Mouse (Mus musculus): ENCODE results near the gene Btbd6. TPM values are rescaled to one million over a fixed set of nuclear protein-coding genes. Genes with fewer than 3 reads are reported as not detected.

Gene Btbd6
- polyA plus RNA-seq, 1 experiment, result 103 TPM

DNA sequence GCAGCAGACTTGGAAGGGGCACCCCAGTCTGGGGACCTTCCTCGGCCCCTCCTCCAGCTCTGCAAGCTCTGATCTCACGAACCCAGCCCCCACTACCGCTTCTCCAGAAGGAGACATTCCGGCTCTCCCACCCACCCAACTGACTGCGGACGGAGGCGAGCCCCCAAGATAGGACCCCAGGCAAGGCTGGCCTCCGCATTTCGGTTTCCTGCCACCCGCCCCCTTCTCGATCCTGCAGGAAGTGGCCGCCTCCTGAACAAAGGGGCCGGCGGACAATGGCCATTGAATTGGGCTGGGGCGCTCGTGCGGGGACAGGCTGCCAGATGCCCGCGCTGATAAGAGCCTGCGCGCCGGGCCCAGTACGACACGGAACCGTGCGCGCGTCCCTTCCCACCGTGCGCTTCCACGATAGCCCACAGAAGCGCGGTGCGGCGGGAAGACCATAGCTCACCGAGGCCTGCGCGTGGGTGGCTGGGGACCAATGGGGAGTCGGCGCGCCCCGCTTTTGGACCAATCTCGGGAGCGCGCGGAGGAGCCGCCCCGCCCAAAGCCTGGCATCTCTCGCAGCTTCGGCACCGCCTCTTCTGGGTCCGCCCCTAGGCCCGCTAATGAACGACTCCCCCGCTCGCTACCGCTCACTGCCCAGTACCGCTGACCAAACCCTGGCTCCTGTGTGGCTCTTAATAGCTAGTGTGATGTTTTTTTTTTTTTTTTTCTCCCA is 26.1 kb upstream of the Btbd6 start:
- TF ChIP-seq GATA1 (IDR thresholded peaks at IDR 0.05; ENCODE audit: low read length), result no peak

DNA sequence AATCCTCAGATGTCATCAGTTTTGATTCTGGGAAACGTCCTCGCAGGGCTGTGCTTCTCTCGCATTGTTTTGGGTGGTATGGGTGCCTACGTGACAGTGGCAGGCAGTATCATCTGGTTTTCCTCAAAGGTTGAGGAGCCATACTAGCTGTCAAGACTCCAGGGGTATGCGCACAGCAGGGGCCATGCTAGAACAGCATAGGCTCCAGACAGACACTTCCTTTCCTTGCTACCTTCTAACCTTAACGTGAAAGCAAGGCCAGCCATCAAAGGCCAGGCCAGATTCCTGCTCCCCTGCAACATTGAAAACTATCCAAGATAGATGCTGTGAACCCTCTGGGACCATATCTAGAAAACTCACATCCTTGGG is 25.5 kb upstream of the Btbd6 start:
- no peak for TF ChIP-seq GATA1 (IDR thresholded peaks at IDR 0.05; ENCODE audit: low read length)

DNA sequence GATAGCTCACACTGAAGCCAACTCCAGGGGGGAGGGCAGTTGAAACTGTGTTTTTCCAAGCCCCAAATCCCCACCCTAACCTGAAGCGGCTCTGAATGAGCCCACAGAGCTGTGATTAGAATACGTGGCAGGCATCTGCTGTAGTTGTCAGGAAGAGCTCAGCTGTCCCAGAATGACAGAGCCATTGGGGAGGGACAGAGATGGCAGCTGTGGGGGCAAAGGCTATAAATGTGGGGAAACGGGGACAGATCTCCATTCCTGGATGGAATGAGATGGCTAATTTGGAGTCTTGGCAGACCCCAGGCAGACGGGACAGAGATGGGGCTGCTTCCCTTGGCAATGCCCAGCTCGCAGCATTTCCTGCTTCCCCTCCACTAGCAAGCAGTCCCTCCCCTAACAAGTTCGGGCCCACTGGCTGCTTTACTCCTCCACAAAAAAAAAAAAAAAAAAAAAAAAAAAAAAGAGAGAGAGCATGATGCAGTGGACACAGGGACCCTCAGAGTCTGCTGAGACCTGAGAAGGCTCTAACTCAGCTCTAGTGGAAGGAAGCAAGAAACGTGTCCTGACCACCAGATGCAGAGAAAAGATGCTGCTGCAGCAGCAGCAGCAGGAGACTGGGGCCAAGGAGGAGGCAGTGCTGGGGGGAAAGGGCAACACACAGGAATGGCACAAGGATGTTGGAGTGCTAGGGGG is 25.0 kb upstream of the Btbd6 start:
- TF ChIP-seq GATA1 (IDR thresholded peaks at IDR 0.05; ENCODE audit: low read length), result no peak

DNA sequence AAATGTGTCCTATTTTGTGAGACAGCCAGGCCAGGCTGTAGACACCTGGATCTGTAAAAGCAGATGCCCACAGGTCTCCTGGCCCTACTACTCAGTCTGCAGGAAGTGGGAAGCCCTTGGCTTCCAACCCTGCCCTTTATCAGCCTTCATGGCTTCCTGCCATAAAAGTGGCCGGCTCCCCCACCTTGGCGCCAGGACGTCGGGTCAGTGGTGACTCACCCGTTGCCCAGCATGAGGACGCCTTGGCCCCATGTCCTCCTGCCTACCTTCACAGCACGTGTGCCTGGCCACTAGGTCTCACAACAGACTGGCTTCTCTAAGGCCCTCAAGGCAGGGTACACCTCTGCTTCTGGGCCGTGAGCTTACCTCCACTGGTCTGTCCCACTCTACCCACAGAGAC is 23.8 kb upstream of the Btbd6 start:
- no peak for TF ChIP-seq GATA1 (IDR thresholded peaks at IDR 0.05; ENCODE audit: low read length)

DNA sequence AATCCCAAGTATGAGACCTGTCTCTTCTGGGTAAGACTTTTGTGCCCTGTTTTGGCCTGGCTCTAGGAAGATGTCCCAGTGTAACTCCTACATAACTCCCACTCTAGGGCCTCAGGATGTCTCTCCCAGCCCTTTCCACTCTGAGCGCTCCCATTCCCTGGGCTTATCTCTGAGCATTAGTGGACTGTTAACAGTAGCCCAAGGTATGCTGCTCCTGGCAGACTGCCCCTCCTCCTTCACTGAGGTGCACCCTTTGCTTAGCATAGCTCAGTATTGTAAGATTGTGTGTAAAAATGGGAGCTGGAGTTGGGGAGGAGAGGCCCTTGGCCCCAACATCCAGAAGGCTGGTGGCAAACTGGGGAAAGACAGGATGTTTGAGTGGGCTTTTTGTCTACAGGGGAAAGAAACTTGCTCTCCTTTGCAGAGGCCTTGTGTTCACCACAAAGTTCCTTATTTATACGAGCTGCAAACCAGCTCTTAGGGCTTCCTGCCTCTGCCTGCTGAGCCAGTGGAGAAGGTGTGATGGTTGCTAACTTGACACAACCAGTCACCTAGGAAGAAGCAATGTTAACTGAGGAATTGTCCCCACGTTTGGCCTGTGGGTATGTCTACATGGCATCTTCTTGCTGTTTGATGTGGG is 23.2 kb upstream of the Btbd6 start:
- TF ChIP-seq GATA1 (IDR thresholded peaks at IDR 0.05; ENCODE audit: low read length), result no peak

DNA sequence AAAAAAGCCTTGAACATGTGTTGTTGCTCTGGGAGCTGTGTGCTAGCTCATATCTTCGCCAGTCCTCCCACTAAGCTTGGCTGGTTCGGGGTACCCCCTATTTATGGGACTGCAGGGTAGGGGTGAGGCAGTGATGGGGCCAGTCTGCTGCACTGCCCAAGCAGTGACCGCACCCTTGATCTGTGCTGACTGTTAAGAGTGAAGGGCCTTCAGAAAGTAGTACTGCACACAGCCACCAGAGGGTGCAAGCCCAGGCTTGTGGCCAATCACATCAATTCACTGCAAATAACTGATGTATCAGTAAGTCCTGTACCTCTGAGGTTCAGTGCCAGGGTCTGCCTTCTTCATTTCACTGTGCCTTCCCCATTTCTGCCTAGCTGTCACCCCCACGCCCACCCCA is 20.5 kb upstream of the Btbd6 start:
- no peak for TF ChIP-seq GATA1 (IDR thresholded peaks at IDR 0.05; ENCODE audit: low read length)

DNA sequence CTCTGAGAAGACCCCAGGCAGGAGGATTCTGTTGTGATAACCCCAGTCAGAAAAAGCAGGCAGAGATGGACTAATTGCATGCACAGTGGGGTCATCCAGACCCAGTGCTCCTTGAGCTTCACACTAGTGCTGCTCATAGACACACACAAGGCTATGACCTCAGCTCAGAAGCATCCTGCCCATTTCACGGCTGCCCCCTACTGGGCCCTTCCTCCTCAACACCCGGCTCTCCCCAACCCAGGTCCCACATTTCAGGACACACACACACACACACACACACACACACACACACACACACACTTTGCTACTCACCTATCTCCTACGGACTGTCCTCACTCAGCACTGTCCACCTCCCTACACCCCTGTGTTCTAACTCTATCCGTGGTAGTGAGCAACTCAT is 18.0 kb upstream of the Btbd6 start:
- no peak for TF ChIP-seq GATA1 (IDR thresholded peaks at IDR 0.05; ENCODE audit: low read length)

DNA sequence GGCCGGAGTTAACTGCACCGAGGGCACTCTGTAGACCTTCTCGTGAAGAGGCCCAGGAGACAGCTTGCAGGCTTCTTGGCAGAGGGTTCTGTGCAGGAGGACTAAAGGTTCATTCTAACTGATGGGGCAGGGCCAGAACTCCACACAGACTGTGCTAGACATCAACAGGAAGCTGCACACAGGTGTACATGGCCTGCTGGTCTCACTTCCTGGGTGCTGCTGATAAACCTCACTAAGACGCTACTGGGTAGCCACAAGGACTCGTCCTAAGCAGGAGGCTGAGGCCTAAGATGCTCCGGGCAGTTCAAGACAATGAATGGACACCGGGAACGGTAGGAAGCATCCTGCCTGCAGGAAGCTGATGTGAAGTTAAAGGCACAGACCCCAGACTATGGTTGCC is 16.9 kb upstream of the Btbd6 start:
- TF ChIP-seq GATA1 (IDR thresholded peaks at IDR 0.05; ENCODE audit: low read length), result no peak

DNA sequence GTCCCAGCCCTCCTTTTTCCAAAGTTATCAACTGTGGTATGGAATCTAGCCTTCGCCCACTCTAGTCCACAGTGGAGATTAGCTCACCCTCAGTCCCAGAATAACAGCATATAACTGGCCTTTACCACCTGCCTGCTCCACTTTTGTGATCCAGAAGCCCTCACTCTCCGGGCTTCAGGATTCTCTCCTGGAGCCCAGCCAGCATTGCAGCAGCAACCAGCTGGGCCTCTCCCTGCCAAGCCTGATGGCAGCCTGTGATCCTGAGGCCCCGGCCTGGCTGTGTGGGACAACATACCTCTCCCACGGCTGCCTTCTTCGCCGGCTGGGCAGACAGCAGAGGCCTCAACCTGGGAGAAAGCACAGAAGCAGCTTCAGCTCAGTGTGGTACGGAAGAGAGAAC is 14.9 kb upstream of the Btbd6 start:
- TF ChIP-seq GATA1 (IDR thresholded peaks at IDR 0.05; ENCODE audit: low read length), result no peak

DNA sequence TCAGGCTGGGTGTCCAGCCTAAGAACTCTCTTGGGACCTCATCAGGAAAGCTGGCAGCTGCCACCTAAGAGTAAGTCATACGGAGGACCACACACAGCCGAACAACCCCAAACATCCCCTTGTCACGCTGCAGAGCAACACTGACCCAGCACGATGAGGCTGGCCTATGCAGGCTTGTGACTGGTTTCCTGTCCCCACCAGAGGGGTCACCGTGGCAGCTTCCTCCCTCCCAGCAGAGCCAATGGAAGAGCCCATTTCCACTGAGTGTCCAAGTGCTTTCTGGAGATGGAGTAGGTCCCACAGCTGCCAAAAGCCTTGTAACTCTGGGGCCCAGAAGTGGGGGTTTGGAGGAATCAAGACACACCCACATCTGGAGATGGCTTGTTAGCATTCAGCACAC is 14.4 kb upstream of the Btbd6 start:
- TF ChIP-seq GATA1 (IDR thresholded peaks at IDR 0.05; ENCODE audit: low read length), result no peak

DNA sequence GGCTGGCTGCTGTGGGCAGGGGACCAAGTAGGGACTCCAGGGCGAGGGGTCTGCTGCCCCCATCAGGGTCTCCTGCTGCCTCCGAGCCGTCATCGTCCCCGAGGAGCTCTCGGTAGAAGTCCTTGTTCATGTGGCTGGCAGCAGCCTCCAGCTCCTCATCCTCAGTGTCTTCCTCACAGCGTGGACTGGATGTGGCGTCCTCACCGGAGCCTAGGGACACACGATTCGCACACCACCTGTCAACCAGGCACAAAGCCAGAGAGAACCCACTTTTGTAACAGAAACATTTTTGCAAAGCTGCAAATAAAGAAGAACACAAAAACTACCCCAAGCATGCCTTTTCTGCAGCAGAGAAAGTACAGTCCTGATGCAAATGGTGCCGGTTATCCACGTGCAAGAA is 10.5 kb upstream of the Btbd6 start:
- no peak for TF ChIP-seq GATA1 (IDR thresholded peaks at IDR 0.05; ENCODE audit: low read length)

DNA sequence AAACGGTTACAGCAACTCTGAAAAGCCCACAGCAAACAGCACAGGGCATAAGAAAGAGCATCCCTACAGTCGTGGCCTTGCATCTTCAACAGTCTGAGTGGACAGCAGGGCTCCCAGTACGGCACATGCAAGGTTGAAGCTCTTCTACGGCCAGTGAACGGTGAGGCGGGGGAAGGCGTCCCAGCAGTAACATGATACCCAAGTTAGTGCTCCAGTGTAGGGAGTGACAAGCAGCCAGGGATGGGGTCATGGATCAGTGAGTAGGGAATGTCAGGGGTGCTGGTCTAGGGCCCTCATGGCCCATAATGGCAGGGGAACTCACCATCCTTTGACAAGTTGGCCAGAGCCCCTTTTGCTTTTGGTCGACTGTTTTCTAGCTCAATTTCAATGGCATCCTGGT is 7.3 kb upstream of the Btbd6 start:
- TF ChIP-seq GATA1 (IDR thresholded peaks at IDR 0.05; ENCODE audit: low read length), result no peak

DNA sequence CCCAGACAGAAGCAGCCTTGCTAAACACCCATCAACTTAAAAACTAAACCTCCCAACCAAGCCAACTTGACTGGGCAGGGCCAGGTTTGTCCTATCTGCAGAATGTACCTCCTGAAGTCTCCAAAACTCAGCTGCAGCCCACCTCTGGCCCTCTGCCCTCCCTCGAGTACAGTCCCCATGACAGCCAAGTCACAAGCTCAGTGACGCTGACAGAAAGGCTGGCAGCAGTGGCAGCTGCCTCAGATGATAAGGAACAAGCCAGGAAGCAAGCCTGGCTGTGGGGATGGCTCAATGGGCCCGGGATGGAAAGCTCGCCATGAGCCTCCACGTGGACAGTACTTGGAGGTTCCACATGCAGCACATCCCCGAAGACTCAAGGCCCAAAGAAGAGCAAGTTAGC is 6.7 kb upstream of the Btbd6 start:
- no peak for TF ChIP-seq GATA1 (IDR thresholded peaks at IDR 0.05; ENCODE audit: low read length)

DNA sequence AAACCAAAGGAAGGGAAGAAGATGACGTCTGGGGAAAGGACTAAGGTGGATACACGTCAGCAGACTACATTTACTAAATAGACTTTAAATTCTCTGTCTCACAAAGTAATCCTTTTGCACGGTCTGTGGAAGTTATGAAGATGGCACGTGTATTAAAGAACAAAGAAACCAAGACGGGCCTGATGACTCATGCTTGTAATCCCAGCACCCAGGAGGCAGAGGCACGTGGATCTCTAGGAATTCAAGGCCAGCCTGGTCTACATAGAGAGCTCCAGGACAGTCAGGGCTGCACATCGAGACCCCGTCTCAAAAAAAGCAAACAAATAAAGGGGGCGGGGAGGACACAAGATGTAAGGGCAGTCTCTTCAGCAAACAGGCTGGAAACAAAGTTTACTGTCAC is 1.5 kb upstream of the Btbd6 start:
- TF ChIP-seq GATA1 (IDR thresholded peaks at IDR 0.05; ENCODE audit: low read length), result no peak

DNA sequence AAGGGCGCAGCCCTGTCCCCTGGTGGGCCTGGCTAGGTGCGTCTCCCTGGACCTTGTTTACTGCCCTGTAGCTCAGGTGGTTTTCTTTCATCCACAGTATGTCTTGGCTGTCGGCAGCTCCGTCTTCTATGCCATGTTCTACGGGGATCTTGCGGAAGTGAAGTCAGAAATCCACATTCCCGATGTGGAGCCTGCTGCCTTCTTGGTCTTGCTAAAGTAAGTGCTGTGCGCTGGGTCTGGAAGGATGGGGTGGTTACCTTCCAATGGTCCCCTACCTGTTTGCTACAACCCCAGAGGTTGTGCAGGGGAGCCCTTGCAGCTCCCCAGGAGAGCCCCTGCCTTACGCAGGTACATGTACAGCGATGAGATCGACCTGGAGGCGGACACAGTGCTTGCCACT is 874 bp downstream of the Btbd6 start:
- TF ChIP-seq GATA1 (IDR thresholded peaks at IDR 0.05; ENCODE audit: low read length), result no peak

DNA sequence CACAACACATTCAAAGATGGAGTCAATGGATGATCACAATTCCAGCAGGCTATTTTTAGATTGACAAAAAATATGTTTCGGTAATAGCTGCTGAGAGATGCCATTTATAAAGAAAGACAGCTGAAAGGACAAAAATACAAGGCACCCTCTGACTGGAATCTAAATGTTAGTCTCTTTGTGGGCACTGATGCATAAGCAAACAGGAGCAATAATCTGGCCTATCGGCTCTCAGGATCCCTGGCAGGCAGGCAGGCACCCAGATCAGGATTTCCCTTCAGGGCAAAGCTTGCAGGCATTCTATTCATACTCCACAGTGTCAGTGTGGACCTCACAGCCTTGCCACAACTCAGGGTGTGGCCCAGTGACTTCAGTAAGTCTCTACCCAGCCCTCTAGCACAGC is 5.7 kb downstream of the Btbd6 start:
- TF ChIP-seq GATA1 (IDR thresholded peaks at IDR 0.05; ENCODE audit: low read length), result no peak

DNA sequence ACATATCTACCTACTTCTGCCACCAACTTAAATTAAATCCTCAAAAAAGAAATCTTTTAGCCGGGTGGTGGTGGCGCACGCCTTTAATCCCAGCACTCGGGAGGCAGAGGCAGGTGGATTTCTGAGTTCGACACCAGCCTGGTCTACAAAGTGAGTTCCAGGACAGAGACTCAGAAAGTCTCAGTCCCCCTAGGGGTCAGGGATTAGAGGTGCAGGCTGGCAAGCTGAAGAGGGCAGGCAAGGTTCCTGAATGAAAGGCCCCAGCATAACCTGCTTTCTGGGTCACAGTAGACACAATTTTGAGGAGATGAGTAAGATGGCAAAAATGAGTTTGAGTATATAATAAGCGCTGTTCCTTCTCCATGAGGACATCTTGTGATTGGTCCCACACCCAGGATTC is 9.1 kb downstream of the Btbd6 start:
- no peak for TF ChIP-seq GATA1 (IDR thresholded peaks at IDR 0.05; ENCODE audit: low read length)
